In the genomic region with DNA sequence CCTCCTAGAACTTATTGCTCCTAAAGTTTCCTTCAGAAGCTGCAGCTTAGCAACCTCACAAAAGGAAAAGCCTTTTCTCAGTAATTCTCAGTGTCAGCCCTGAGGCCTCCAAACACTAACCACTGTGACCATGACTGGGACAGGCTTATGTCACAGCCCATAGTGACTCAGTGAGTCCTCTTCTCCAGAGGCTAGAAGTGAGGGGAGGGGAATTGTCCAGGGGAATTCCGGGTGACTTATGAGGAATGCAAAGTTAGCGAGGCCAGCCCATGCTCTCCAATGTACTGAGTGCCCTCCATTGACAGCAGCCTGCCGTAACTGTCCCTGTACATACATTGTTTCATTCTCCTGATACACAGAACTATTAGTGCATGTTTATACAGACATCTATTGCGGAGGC, we compare ENCODE assay signal across 17 mouse cellular contexts.
DNase-seq lines count a peak whose midpoint lies in the region; ATAC-seq and TF ChIP-seq lines count a peak whose summit lies in the region.
"Had no signal": no experiment of that assay in that cellular context is flagged by ENCODE, and none has a peak within 500 bp of the region (broad histone marks: within the 10 kb centered on the region; RNA-seq: fewer than 3 reads in every experiment).

No protein-coding gene starts in this region.

- peaks cover 3% of the 10 kb centered on the region; the same call in 1 of the 2 replicates for H3K4me1 ChIP-seq in forebrain, embryonic 11.5 days (replicated peaks; ENCODE audit: control insufficient read depth, insufficient read depth, low read length)
- peaks cover 39% of the 10 kb centered on the region for H3K4me1 ChIP-seq in forebrain, embryonic 10.5 days
- H3K4me1 ChIP-seq in midbrain, embryonic 13.5 days (replicated peaks): peaks cover 29% of the 10 kb centered on the region
- 0 out of 2 replicates have a peak, but pooled peaks cover 13% of the 10 kb centered on the region for H3K4me1 ChIP-seq in midbrain, postnatal 0 days (ENCODE audit: insufficient read depth, low read length)
- H3K4me1 ChIP-seq: liver, embryonic 13.5 days had no signal

- TF ChIP-seq CTCF in midbrain, postnatal 0 days (IDR thresholded peaks at IDR 0.05): no peak
- TF ChIP-seq CTCF in layer of hippocampus, adult 2 months (conservative IDR thresholded peaks at IDR 0.05): no peak

- no peak overlapping the region for H3K4me3 ChIP-seq in forebrain, embryonic 11.5 days (ENCODE audit: low read depth, low read length)
- H3K4me3 ChIP-seq in forebrain, embryonic 10.5 days: no peak overlapping the region
- no peak overlapping the region for H3K4me3 ChIP-seq in midbrain, embryonic 13.5 days (replicated peaks)
- H3K4me3 ChIP-seq in midbrain, postnatal 0 days (ENCODE audit: low read depth, low read length): no peak overlapping the region
- no peak overlapping the region for H3K4me3 ChIP-seq in layer of hippocampus, adult 2 months
- H3K4me3 ChIP-seq: intestine, embryonic 15.5 days; liver, embryonic 13.5 days; neural tube, embryonic 13.5 days had no signal

- WGBS in forebrain, embryonic 11.5 days: 79% methylated on average over 4 of the region's 4 CpGs
- 80% methylated on average over 4 of the region's 4 CpGs for WGBS in forebrain, embryonic 10.5 days
- WGBS in midbrain, embryonic 13.5 days: 76% methylated on average over 4 of the region's 4 CpGs
- WGBS in midbrain, postnatal 0 days: 77% methylated on average over 4 of the region's 4 CpGs

- H3K4me2 ChIP-seq in forebrain, embryonic 11.5 days (ENCODE audit: low read depth, low read length, severe bottlenecking): no peak overlapping the region
- no peak overlapping the region for H3K4me2 ChIP-seq in midbrain, embryonic 13.5 days (replicated peaks)
- H3K4me2 ChIP-seq in midbrain, postnatal 0 days (ENCODE audit: low read depth, low read length, poor library complexity, severe bottlenecking): no peak overlapping the region
- H3K4me2 ChIP-seq: hindbrain, embryonic 14.5 days; intestine, embryonic 15.5 days; liver, embryonic 13.5 days; neural tube, embryonic 13.5 days had no signal

- H3K9me3 ChIP-seq in forebrain, embryonic 11.5 days (ENCODE audit: control insufficient read depth, low read length): no peaks in the 10 kb centered on the region
- H3K9me3 ChIP-seq in forebrain, embryonic 10.5 days: no peaks in the 10 kb centered on the region
- no peaks in the 10 kb centered on the region for H3K9me3 ChIP-seq in midbrain, embryonic 13.5 days
- H3K9me3 ChIP-seq in midbrain, postnatal 0 days (ENCODE audit: low read length): no peaks in the 10 kb centered on the region
- H3K9me3 ChIP-seq: intestine, embryonic 15.5 days; liver, embryonic 13.5 days; neural tube, embryonic 13.5 days had no signal

- H3K27me3 ChIP-seq in forebrain, embryonic 11.5 days (ENCODE audit: control insufficient read depth, insufficient read depth, low read length): no peaks in the 10 kb centered on the region
- H3K27me3 ChIP-seq in forebrain, embryonic 10.5 days (ENCODE audit: poor library complexity, severe bottlenecking): no peaks in the 10 kb centered on the region
- no peaks in the 10 kb centered on the region for H3K27me3 ChIP-seq in midbrain, embryonic 13.5 days
- no peaks in the 10 kb centered on the region for H3K27me3 ChIP-seq in midbrain, postnatal 0 days (ENCODE audit: insufficient read depth, low read length)
- H3K27me3 ChIP-seq: intestine, embryonic 15.5 days; liver, embryonic 13.5 days; neural tube, embryonic 13.5 days had no signal

- no peaks in the 10 kb centered on the region for H3K36me3 ChIP-seq in forebrain, embryonic 11.5 days (ENCODE audit: control insufficient read depth, insufficient read depth, low read length)
- H3K36me3 ChIP-seq in forebrain, embryonic 10.5 days (replicated peaks): 0 out of 2 replicates have a peak, but pooled peaks cover 5% of the 10 kb centered on the region
- H3K36me3 ChIP-seq in midbrain, embryonic 13.5 days: 0 out of 2 replicates have a peak, but pooled peaks cover 3% of the 10 kb centered on the region
- H3K36me3 ChIP-seq in midbrain, postnatal 0 days (ENCODE audit: insufficient read depth, low read length): no peaks in the 10 kb centered on the region
- H3K36me3 ChIP-seq: intestine, embryonic 15.5 days; liver, embryonic 13.5 days; neural tube, embryonic 13.5 days had no signal

- peak; percentile 15 for DNase-seq in forebrain, embryonic 11.5 days (ENCODE audit: low spot score)
- DNase-seq in forebrain, embryonic 10.5 days (ENCODE audit: extremely low spot score, low spot score): no peak
- no peak for DNase-seq in midbrain, postnatal 0 days (ENCODE audit: low spot score)
- DNase-seq in adrenal gland, postnatal 36 days: peak; percentile 59 to 71
- DNase-seq in layer of hippocampus, adult 2 months (ENCODE audit: low spot score in 2 of 2): no peak
- DNase-seq in left cerebral cortex, postnatal 4 days: no peak
- DNase-seq: B cell, adult 2 months; cerebellum, adult 8-10 months; forebrain, postnatal 0 days; heart, postnatal 10 days; liver, embryonic 13.5 days; right cerebral cortex, postnatal 25 days; thymus, postnatal 36 days had no signal

- ATAC-seq in forebrain, embryonic 11.5 days (replicated peaks; ENCODE audit: low FRiP score): no peak
- 0 out of 2 replicates have a peak, but pooled peaks have one; percentile 27 for ATAC-seq in midbrain, embryonic 13.5 days
- no peak for ATAC-seq in midbrain, postnatal 0 days (ENCODE audit: low FRiP score)
- ATAC-seq: forebrain, postnatal 0 days; intestine, embryonic 15.5 days had no signal

- intact Hi-C loops in left cerebral cortex, postnatal 4 days (cut with DNase I): no loop called here

- H3K9ac ChIP-seq in forebrain, embryonic 11.5 days (ENCODE audit: low read length): no peak overlapping the region
- no peak overlapping the region for H3K9ac ChIP-seq in midbrain, embryonic 13.5 days (replicated peaks)
- no peak overlapping the region for H3K9ac ChIP-seq in midbrain, postnatal 0 days (replicated peaks; ENCODE audit: low read length, poor library complexity, severe bottlenecking)
- H3K9ac ChIP-seq: forebrain, postnatal 0 days; hindbrain, embryonic 14.5 days; intestine, embryonic 15.5 days; liver, embryonic 13.5 days; neural tube, embryonic 13.5 days had no signal

- H3K27ac ChIP-seq in forebrain, embryonic 11.5 days (ENCODE audit: low read depth, low read length): no peak overlapping the region
- H3K27ac ChIP-seq in forebrain, embryonic 10.5 days: no peak overlapping the region
- H3K27ac ChIP-seq in midbrain, embryonic 13.5 days: 0 out of 2 replicates have a peak overlapping the region, but pooled peaks have one; percentile 19
- H3K27ac ChIP-seq in midbrain, postnatal 0 days (ENCODE audit: low read depth, low read length): no peak overlapping the region
- H3K27ac ChIP-seq in layer of hippocampus, adult 2 months: no peak overlapping the region
- H3K27ac ChIP-seq: hindbrain, embryonic 14.5 days; intestine, embryonic 15.5 days; liver, embryonic 13.5 days; neural tube, embryonic 13.5 days had no signal

Comparison
In these comparisons a context has a peak if more than half of its experiments do, and no peak if none do; other contexts are left out.
1. DNase-seq: peak in forebrain, embryonic 11.5 days (single experiment) and adrenal gland, postnatal 36 days (2 of 2); none in forebrain, embryonic 10.5 days (single experiment), midbrain, postnatal 0 days (single experiment), layer of hippocampus, adult 2 months (0 of 2) and left cerebral cortex, postnatal 4 days (single experiment).